Mouse (Mus musculus): ENCODE data around the gene Gm17349.

Gm17349 gene

DNA sequence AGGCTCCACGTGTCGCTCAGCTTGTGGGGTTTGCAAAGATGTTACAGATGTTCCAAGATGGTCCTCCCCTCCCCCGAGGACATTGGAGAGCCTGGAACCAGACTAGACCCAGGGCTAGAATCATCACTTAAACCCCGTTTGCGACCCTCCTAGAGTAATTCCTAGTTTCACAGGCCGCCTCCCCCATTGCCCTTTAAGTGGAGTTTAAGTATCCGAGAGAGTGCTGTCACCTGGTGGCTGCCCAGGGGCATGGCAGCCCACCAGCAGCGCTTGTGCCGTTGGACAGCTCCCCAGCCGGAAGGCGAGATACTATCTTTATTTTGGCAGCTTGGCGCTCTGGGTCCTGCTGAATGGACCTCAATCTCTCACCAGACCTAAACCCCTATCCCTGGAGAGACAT is 36.4 kb downstream of the Gm17349 start:
- 0 out of 2 replicates have a peak, but pooled peaks cover 1% of the 10 kb centered on the region for H3K27me3 ChIP-seq (ENCODE audit: control insufficient read depth, insufficient read depth, low read length, poor library complexity, severe bottlenecking)

DNA sequence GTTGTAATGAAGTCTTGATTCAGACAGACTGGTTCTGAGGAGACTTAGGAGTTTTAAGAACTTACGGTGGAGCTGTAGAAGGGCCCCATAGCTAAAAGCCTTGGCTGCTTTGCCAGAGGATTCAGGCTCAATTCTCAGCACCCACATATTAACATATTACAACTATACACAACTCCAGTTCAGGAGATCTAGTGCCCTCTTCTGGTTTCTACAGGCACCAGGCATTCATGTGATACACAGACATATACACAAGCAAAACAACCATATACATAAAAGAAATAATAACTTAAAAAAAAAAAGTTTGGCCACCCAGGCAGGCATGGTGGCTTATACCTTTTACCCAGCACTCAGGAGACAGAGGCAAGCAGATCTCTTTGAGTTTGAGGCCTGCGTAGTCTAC is 37.7 kb downstream of the Gm17349 start:
- no peak for DNase-seq (ENCODE audit: low read depth, low spot score)
- 0 out of 2 replicates have a peak, but pooled peaks cover 1% of the 10 kb centered on the region for H3K27me3 ChIP-seq (ENCODE audit: control insufficient read depth, insufficient read depth, low read length, poor library complexity, severe bottlenecking)
- H3K36me3 ChIP-seq (ENCODE audit: control insufficient read depth, insufficient read depth, low read length, poor library complexity, severe bottlenecking): no peaks in the 10 kb centered on the region

More for the DNA sequence above, 36.4 kb downstream of the Gm17349 start:
- no peaks in the 10 kb centered on the region for H3K36me3 ChIP-seq (ENCODE audit: control insufficient read depth, insufficient read depth, low read length, poor library complexity, severe bottlenecking)
- peak; percentile 72 for DNase-seq (ENCODE audit: low read depth, low spot score)

DNA sequence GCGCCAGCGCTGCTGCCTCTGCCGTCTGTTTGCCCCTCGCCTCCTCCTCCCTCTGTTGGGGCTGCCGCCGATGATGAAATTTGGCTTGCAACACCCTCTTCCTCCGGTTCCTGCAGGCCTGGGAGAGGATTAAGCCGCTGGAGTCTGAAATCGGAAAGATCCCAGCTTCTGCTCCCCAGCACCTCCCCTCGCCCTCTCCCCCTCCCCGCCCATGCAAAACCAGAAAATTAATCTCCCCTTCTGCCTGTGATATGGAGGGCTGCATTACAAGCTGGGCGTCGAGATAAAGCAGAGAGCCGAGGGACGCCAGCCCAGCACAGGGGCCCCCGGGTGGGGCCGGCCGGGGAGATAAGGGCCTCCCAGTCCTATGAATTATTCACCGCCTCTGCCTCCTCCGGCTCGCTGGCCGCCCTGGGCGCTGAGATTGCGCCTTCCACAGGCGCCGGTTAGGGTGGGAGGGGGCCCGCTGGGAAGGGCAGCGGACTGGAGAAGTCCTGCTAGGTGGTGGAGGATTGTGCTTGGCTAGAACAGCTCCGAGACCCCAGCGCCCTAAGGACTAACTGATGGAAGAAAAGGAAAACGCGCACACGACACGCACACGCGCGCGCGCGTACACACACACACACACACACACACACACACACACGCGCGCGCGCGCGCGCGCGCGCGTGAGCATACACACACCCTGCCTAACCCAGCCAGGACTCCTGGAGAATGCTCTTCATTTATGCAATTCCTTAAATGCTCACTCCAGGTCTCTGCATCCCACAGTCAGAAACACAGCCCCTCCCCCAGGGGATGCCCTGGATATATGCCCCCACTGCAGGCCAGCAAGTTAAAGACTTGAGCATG is 40.5 kb downstream of the Gm17349 start:
- DNase-seq (ENCODE audit: low read depth, low spot score): no peak
- Histone ChIP-seq H3K27me3 (ENCODE audit: control insufficient read depth, insufficient read depth, low read length, poor library complexity, severe bottlenecking) (0 out of 2 replicates have a peak, but pooled peaks cover 1% of the 10 kb centered on the region), H3K36me3 (ENCODE audit: control insufficient read depth, insufficient read depth, low read length, poor library complexity, severe bottlenecking) (no peaks in the 10 kb centered on the region)

DNA sequence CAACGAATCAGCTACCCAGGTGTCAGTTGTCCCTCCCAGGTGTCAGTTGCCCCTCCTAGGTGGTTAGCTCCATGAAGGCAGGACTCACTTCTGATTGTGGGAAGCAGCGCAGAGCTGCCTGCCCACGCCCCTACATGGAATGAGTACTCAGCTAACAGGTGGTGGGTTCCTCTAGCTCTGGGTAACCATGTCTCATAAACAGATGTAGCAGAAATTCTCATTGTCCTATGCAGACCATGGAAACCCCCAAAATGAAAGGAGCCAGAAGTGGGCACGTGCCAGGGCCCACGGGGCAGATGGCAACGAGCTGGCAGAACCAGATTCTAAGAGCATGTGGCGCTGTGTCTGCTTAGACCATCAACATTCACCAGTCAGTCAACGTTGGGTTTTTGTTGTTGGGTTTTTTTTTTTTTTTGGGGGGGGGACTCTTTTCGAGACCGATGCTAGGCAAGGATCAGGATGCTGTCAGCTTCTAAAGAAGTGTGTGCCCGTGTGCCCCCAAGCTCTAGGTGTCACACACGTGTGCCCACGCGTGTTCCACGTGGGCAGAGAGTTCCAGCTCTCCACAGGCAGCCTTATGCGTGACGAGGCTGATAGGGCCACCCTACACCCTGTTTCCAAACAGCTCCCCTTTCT is 41.2 kb downstream of the Gm17349 start:
- no peak for DNase-seq (ENCODE audit: low read depth, low spot score)
- Histone ChIP-seq H3K27me3 (ENCODE audit: control insufficient read depth, insufficient read depth, low read length, poor library complexity, severe bottlenecking) (0 out of 2 replicates have a peak, but pooled peaks cover 1% of the 10 kb centered on the region), H3K36me3 (ENCODE audit: control insufficient read depth, insufficient read depth, low read length, poor library complexity, severe bottlenecking) (no peaks in the 10 kb centered on the region)

DNA sequence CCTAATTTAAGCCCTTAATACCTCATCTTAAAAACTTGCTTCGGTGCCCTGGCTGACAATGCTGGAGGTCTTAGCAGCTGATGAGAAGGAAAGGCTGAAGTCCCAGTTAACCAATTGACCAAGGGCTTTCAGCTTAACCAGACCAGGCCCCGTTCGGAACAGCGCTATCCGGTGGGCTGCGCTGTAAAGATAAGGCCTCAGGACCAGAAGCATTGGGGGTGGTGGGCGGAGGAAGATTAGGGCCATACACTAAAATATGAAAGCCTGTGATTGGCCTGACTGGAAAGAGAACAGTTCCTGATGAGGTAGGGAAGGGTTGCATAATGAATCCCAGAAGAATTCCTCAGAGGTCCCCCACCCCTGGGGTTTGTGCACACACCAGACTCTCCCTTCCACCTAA is 42.9 kb downstream of the Gm17349 start:
- H3K36me3 ChIP-seq (ENCODE audit: control insufficient read depth, insufficient read depth, low read length, poor library complexity, severe bottlenecking): no peaks in the 10 kb centered on the region
- H3K27me3 ChIP-seq (ENCODE audit: control insufficient read depth, insufficient read depth, low read length, poor library complexity, severe bottlenecking): 0 out of 2 replicates have a peak, but pooled peaks cover 1% of the 10 kb centered on the region
- DNase-seq (ENCODE audit: low read depth, low spot score): no peak

DNA sequence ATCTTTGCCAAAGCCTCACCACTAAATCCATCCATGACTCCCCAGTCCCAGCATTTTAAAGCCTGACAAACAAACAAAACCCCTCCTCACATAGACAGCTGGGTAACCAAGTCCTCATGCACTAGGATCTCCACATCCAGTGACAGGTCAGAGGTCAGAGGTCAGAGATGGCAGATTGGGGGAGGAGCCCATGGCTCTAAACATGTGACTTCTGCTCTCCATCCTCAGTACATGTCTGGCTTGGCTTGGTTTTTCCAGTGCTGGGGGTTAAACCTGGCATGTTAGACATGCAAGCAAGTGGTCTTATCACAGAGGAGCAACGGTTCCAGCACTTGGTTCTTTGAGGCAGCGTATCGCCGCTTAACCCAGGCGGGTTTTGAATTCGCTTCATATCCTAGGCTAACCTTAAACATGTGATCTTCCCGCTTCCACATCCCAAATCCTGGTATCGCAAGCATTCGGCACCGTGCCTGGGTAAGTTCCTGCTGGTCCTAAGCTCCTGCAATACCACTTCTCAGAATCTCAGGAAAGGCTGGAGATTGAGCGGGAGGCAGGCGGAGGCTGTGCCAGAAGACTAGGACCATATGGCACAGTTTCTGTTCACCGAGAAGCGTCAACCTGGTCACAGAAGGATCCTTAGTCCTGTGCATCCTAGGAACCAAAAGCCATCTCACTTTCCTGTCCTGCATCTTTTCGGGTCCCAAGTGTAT is 44.0 kb downstream of the Gm17349 start:
- H3K27me3 ChIP-seq (ENCODE audit: control insufficient read depth, insufficient read depth, low read length, poor library complexity, severe bottlenecking): 0 out of 2 replicates have a peak, but pooled peaks cover 1% of the 10 kb centered on the region
- DNase-seq (ENCODE audit: low read depth, low spot score): no peak

DNA sequence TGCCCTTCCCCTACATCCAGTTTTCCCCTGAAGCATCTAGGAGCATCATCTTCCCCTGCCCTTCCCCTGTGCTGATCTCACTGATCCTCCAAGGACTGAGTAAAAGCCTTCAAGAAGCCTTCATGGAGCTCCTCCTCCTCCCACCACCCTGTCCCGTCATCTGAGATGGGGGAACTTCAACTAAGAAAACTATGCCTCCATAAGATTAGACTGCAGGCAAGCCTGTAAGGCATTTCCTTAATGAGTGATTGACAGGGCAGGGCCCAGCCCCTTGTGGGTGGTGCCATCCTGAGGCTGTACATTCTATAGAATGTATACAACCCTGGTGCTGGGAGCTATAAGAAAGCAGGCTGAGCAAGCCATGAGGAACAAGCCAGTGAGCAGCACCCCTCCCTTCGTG is 46.9 kb downstream of the Gm17349 start:
- no peak for DNase-seq (ENCODE audit: low read depth, low spot score)
- Histone ChIP-seq H3K36me3 (ENCODE audit: control insufficient read depth, insufficient read depth, low read length, poor library complexity, severe bottlenecking) (no peaks in the 10 kb centered on the region), H3K27me3 (ENCODE audit: control insufficient read depth, insufficient read depth, low read length, poor library complexity, severe bottlenecking) (no peaks in the 10 kb centered on the region)

More for the DNA sequence above, 44.0 kb downstream of the Gm17349 start:
- no peaks in the 10 kb centered on the region for H3K36me3 ChIP-seq (ENCODE audit: control insufficient read depth, insufficient read depth, low read length, poor library complexity, severe bottlenecking)

DNA sequence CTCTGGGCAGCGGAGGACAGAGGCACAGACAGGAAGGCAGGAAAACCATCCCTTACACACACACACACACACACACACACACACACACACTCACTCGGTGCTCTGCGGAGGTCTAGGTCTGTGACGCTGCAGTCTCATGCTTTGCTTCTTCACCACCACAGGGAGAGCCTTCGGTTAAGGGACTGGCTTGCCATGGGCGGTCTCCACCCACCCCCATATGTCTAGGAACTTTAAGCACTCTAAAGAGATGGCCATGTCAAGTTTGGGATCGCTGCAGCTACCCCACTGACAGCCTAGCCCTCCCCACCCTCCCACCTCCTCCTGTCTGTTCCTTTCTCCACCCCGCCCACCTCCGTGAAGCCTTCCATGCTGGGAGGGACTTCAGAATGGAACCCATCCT is 49.3 kb downstream of the Gm17349 start:
- no peaks in the 10 kb centered on the region for H3K36me3 ChIP-seq (ENCODE audit: control insufficient read depth, insufficient read depth, low read length, poor library complexity, severe bottlenecking)
- no peak for DNase-seq (ENCODE audit: low read depth, low spot score)
- H3K27me3 ChIP-seq (ENCODE audit: control insufficient read depth, insufficient read depth, low read length, poor library complexity, severe bottlenecking): no peaks in the 10 kb centered on the region

DNA sequence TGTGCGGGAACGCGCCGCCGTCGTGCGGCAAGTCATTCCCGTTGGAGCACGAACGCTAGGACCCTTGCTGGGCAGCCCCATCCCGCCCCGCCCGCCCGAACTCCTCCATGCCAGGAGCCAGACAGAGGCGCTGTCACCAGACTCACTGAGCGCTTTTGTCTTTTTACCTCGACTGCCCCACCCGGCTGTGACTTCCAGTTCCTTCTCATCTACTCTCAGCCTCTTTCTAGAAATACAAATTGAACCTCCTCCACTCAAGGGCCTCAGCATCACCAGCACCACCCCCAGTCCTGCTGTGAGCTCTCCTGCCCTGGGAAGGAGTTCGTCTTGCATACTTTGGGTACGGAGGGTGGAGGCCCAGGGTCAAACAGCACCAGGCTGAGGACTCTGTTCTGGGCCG is 51.4 kb downstream of the Gm17349 start:
- Histone ChIP-seq H3K36me3 (ENCODE audit: control insufficient read depth, insufficient read depth, low read length, poor library complexity, severe bottlenecking) (no peaks in the 10 kb centered on the region), H3K27me3 (ENCODE audit: control insufficient read depth, insufficient read depth, low read length, poor library complexity, severe bottlenecking) (no peaks in the 10 kb centered on the region)
- DNase-seq (ENCODE audit: low read depth, low spot score): no peak

DNA sequence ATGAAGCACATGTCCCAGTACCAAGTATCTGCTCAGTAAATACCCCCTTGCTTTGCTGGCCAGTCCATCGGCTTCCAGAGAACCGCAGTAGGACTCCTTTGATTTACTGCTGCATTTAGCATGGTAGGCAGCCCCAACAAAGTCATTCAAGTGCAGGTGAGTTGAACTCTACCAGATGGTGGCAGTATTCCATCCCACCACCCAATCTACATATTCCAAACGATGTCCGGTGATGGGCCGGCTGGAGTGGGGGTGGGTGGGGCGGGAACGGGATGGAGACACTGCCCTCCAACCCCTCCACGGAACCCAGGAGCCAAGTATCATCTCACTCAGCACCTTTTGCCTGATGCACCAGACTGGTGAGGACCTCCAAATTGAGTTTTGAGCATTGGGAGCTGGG is 52.0 kb downstream of the Gm17349 start:
- peak; percentile 47 for DNase-seq (ENCODE audit: low read depth, low spot score)
- Histone ChIP-seq H3K36me3 (ENCODE audit: control insufficient read depth, insufficient read depth, low read length, poor library complexity, severe bottlenecking) (no peaks in the 10 kb centered on the region), H3K27me3 (ENCODE audit: control insufficient read depth, insufficient read depth, low read length, poor library complexity, severe bottlenecking) (no peaks in the 10 kb centered on the region)

Data from splenic B cell, adult 2 months (primary cell).